Mouse (Mus musculus) megakaryocyte, embryonic 14.5 days (primary cell): ENCODE measurements at regions not wholly inside any gene's neighbourhood (a gene's known extent, or its start where the extent isn't known, plus 50 kb on each side); places are given as distances from the start of the nearest gene placed in this dataset.

Experiments
- FLI1 ChIP-seq: IDR thresholded peaks from 2 replicates; pipeline ENCODE4 v1.6.1; 2012; ENCODE audit warnings: low read length, inconsistent platforms, mixed read lengths
- GATA1 ChIP-seq: IDR thresholded peaks from 3 replicates; pipeline ENCODE4 v1.6.1; 2012; ENCODE audit warnings: mixed read lengths, low read length, inconsistent platforms, borderline replicate concordance

DNA sequence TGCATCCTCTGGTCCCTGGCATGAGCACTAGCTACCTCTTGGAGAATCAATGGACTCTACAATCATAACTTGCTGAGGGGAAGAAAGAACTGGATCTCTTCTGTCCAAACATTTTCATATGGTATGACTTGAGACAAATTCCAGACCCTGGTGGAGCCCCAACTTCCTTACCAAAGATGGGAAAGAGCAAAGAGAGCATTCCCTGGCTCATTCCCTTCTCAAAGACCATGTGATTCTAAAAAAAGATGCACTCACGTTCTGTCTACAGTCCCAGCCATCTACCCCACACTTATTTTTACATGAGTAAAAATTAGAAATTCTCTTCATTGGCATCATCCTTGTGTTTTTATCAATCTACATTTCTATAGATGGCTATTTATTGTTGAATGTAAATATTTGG, 304.3 kb upstream of the Intu start:
- no peak for TF ChIP-seq GATA1
- TF ChIP-seq FLI1 = no peak
